Mouse (Mus musculus) adrenal gland, postnatal 25 days (tissue): ENCODE data around the gene Arhgap15. TPM values are rescaled to one million over a fixed set of nuclear protein-coding genes. Genes with fewer than 3 reads are reported as not detected.

Experiments used
- DNase-seq: peaks from one replicate; pipeline ENCODE4 v3.0.0; 2021; ENCODE audit warnings: mixed read lengths
- total RNA-seq: library from RNA; stranded (reverse); gene quantifications from 2 replicates; pipeline ENCODE4 v1.2.3, GENCODE M21; 2021

Arhgap15 gene
- total RNA-seq, 1 experiment from 2014 or later, result 2.2 TPM

GRCm38 (mm10) chr2:44111276-44111675 is 362.7 kb downstream of the Arhgap15 start:
- no peak for DNase-seq

GRCm38 (mm10) chr2:44112990-44113798 is 364.6 kb downstream of the Arhgap15 start:
- DNase-seq, result peak; percentile 15

- no peak for DNase-seq
Measured at GRCm38 (mm10) chr2:44114296-44114695, 365.7 kb downstream of the Arhgap15 start.

GRCm38 (mm10) chr2:44121162-44121561 is 372.5 kb downstream of the Arhgap15 start:
- DNase-seq, result no peak

- no peak for DNase-seq
Measured at GRCm38 (mm10) chr2:44123246-44123645, 374.6 kb downstream of the Arhgap15 start.

- DNase-seq, result no peak
Measured at GRCm38 (mm10) chr2:44124093-44124492, 375.5 kb downstream of the Arhgap15 start.

- DNase-seq, result no peak
Measured at GRCm38 (mm10) chr2:44124683-44125082, 376.1 kb downstream of the Arhgap15 start.

- DNase-seq, result no peak
Measured at GRCm38 (mm10) chr2:44126044-44126695, 377.5 kb downstream of the Arhgap15 start.

- no peak for DNase-seq
Measured at GRCm38 (mm10) chr2:44129533-44129932, 380.9 kb downstream of the Arhgap15 start.

- DNase-seq, result no peak
Measured at GRCm38 (mm10) chr2:44131271-44131670, 382.6 kb downstream of the Arhgap15 start.

GRCm38 (mm10) chr2:44134796-44135195 is 386.2 kb downstream of the Arhgap15 start:
- no peak for DNase-seq

GRCm38 (mm10) chr2:44140455-44140854 is 391.8 kb downstream of the Arhgap15 start:
- no peak for DNase-seq

- no peak for DNase-seq
Measured at GRCm38 (mm10) chr2:44142152-44142551, 393.5 kb downstream of the Arhgap15 start.

GRCm38 (mm10) chr2:44142611-44143010 is 394.0 kb downstream of the Arhgap15 start:
- DNase-seq, result no peak

GRCm38 (mm10) chr2:44146124-44146981 is 397.7 kb downstream of the Arhgap15 start:
- DNase-seq, result no peak

GRCm38 (mm10) chr2:44147486-44147885 is 398.9 kb downstream of the Arhgap15 start:
- no peak for DNase-seq

GRCm38 (mm10) chr2:44147971-44148370 is 399.3 kb downstream of the Arhgap15 start:
- no peak for DNase-seq

GRCm38 (mm10) chr2:44148550-44149100 is 400.0 kb downstream of the Arhgap15 start:
- DNase-seq, result no peak

- no peak for DNase-seq
Measured at GRCm38 (mm10) chr2:44152301-44152700, 403.7 kb downstream of the Arhgap15 start.

GRCm38 (mm10) chr2:44160358-44160757 is 411.7 kb downstream of the Arhgap15 start:
- DNase-seq, result no peak

GRCm38 (mm10) chr2:44165789-44166188 is 417.2 kb downstream of the Arhgap15 start:
- no peak for DNase-seq

GRCm38 (mm10) chr2:44166716-44167115 is 418.1 kb downstream of the Arhgap15 start:
- DNase-seq, result no peak
